Mouse (Mus musculus) midbrain, postnatal 0 days (tissue): ENCODE measurements around the gene Pcnx3. TPM values are rescaled to one million over a fixed set of nuclear protein-coding genes. Genes with fewer than 3 reads are reported as not detected.
A peak's percentile ranks its signal among the peaks of the same experiment; 100 is the strongest.

Experiments used
- ATAC-seq: fragments of 200-750 bp; cut with Nextera tagmentation; 2 replicates; pipeline ENCODE4 v1.8.0; 2017; ENCODE audit warnings: moderate number of reproducible peaks, mild to moderate bottlenecking, moderate TSS enrichment, moderate library complexity; ENCODE audit not compliant: low FRiP score
- DNase-seq: peaks from one replicate; pipeline ENCODE4 v3.0.0-alpha.2; 2015; ENCODE audit warnings: low spot score
- H3K27ac ChIP-seq: fragments of 300-500 bp; sonication (generic); 2 replicates; pipeline ENCODE4 v1.5.1; 2014; ENCODE audit warnings: low read depth, mild to moderate bottlenecking, low read length, mixed read lengths
- H3K27me3 ChIP-seq: fragments of 300-500 bp; sonication (generic); 2 replicates; pipeline ENCODE4 v1.6.1; 2014; ENCODE audit warnings: low read length, control low read depth, mixed read lengths; ENCODE audit not compliant: insufficient read depth
- H3K36me3 ChIP-seq: fragments of 300-500 bp; sonication (generic); 2 replicates; pipeline ENCODE4 v1.6.1; 2014; ENCODE audit warnings: low read length, control low read depth, mixed read lengths; ENCODE audit not compliant: insufficient read depth
- H3K4me1 ChIP-seq: fragments of 300-500 bp; sonication (generic); 2 replicates; pipeline ENCODE4 v1.6.1; 2014; ENCODE audit warnings: mild to moderate bottlenecking, control low read depth, antibody characterized with exemption, low read length, mixed read lengths; ENCODE audit not compliant: insufficient read depth
- H3K4me2 ChIP-seq: fragments of 300-500 bp; sonication (generic); 2 replicates; pipeline ENCODE4 v1.6.1; 2014; ENCODE audit warnings: low read depth, mild to moderate bottlenecking, low read length, mixed read lengths; ENCODE audit not compliant: poor library complexity, severe bottlenecking
- H3K4me3 ChIP-seq: fragments of 300-500 bp; sonication (generic); 2 replicates; pipeline ENCODE4 v1.5.1; 2014; ENCODE audit warnings: low read depth, mild to moderate bottlenecking, low read length, moderate library complexity
- H3K9ac ChIP-seq: fragments of 300-500 bp; sonication (generic); replicated peaks from 2 replicates; pipeline ENCODE4 v1.6.1; 2014; ENCODE audit warnings: mild to moderate bottlenecking, low read length, moderate library complexity, mixed read lengths; ENCODE audit not compliant: poor library complexity, severe bottlenecking
- H3K9me3 ChIP-seq: fragments of 300-500 bp; sonication (generic); 2 replicates; pipeline ENCODE4 v1.6.1; 2016; ENCODE audit warnings: low read length, control low read depth
- CTCF ChIP-seq: IDR thresholded peaks from 2 replicates; pipeline ENCODE4 v1.5.1; 2016; ENCODE audit warnings: antibody characterized with exemption, mild to moderate bottlenecking
- WGBS: fragments of 180-500 bp; shearing (Covaris S2); extraction: QIAGEN DNeasy Blood & Tissue Kit; methylation state at CpG from one replicate; pipeline ENCODE4 v1.1.7; 2014; 5-methylcytosine and 5-hydroxymethylcytosine counted together
- polyA plus RNA-seq: library from polyadenylated mRNA; unstranded; fragments of >200 nt; fragmentation: Nextera tagmentation; extraction: Ambion mirVana; gene quantifications from 2 replicates; pipeline ENCODE4 v1.2.1, GENCODE M21; 2015
- total RNA-seq: library from RNA; depleted of rRNA; stranded (reverse); fragments of >200 nt; gene quantifications from 2 replicates; pipeline ENCODE4 v1.2.3, GENCODE M21; 2014

Gene Pcnx3
- total and polyA plus RNA-seq, 2 experiments from 2014 or later, result 19.1 to 103 TPM

- no peak for ATAC-seq
- DNase-seq, result no peak
- H3K36me3 ChIP-seq, result peaks cover 37% of the 10 kb centered on the region
- 0 out of 2 replicates have a peak overlapping the region, but pooled peaks have one; percentile 38 for H3K27ac ChIP-seq
- no peaks in the 10 kb centered on the region for H3K27me3 ChIP-seq
- H3K4me2 ChIP-seq, result peak overlapping the region; percentile 100
- WGBS, result 78% methylated on average over 10 of the region's 10 CpGs
- no peaks in the 10 kb centered on the region for H3K9me3 ChIP-seq
- H3K4me1 ChIP-seq, result peaks cover 11% of the 10 kb centered on the region; the same call in 1 of the 2 replicates
- no peak for TF ChIP-seq CTCF
- no peak overlapping the region; the same call in 1 of the 2 replicates for H3K9ac ChIP-seq
- H3K4me3 ChIP-seq, result no peak overlapping the region
Measured at GRCm38 (mm10) chr19:5692913-5693396, 4.2 kb upstream of the Pcnx3 start.

- WGBS, result 65% methylated on average over 10 of the region's 10 CpGs
- Histone ChIP-seq H3K4me1 (peaks cover 14% of the 10 kb centered on the region), H3K9ac (peak overlapping the region; percentile 54), H3K27me3 (no peaks in the 10 kb centered on the region), H3K27ac (peak overlapping the region; percentile 38), H3K4me3 (no peak overlapping the region), H3K36me3 (peaks cover 30% of the 10 kb centered on the region), H3K9me3 (no peaks in the 10 kb centered on the region), H3K4me2 (peak overlapping the region; percentile 100)
- ATAC-seq (no peak), DNase-seq (no peak)
- no peak for TF ChIP-seq CTCF
Measured at GRCm38 (mm10) chr19:5692086-5692912, 3.6 kb upstream of the Pcnx3 start.

GRCm38 (mm10) chr19:5691601-5692000, 2.9 kb upstream of the Pcnx3 start:
- no peak for ATAC-seq
- H3K36me3 ChIP-seq, result peaks cover 29% of the 10 kb centered on the region
- H3K27me3 ChIP-seq, result no peaks in the 10 kb centered on the region
- no peak for TF ChIP-seq CTCF
- peak overlapping the region; percentile 100; the same call in 1 of the 2 replicates for H3K4me2 ChIP-seq
- peaks cover 16% of the 10 kb centered on the region for H3K4me1 ChIP-seq
- peak overlapping the region; percentile 20; the same call in 1 of the 2 replicates for H3K9ac ChIP-seq
- 93% methylated on average over 5 of the region's 5 CpGs for WGBS
- 0 out of 2 replicates have a peak overlapping the region, but pooled peaks have one; percentile 6 for H3K4me3 ChIP-seq
- no peak for DNase-seq
- no peaks in the 10 kb centered on the region for H3K9me3 ChIP-seq
- peak overlapping the region; percentile 38 for H3K27ac ChIP-seq

- TF ChIP-seq CTCF, result no peak
- Histone ChIP-seq H3K36me3 (peaks cover 30% of the 10 kb centered on the region), H3K27me3 (no peaks in the 10 kb centered on the region), H3K9me3 (no peaks in the 10 kb centered on the region), H3K9ac (peak overlapping the region; percentile 84), H3K4me1 (peaks cover 16% of the 10 kb centered on the region), H3K4me2 (peak overlapping the region; percentile 100), H3K4me3 (peak overlapping the region; percentile 92), H3K27ac (peak overlapping the region; percentile 76; the same call in 1 of the 2 replicates)
- ATAC-seq (no peak), DNase-seq (no peak)
- WGBS, result 72% methylated on average over 15 of the region's 15 CpGs
Measured at GRCm38 (mm10) chr19:5690343-5690735, 1.6 kb upstream of the Pcnx3 start.

- 0 out of 2 replicates have a peak, but pooled peaks have one; percentile 21 for ATAC-seq
- Histone ChIP-seq H3K9ac (peak overlapping the region; percentile 84), H3K4me1 (peaks cover 16% of the 10 kb centered on the region), H3K27ac (peak overlapping the region; percentile 76), H3K4me2 (peak overlapping the region; percentile 100), H3K36me3 (peaks cover 30% of the 10 kb centered on the region), H3K9me3 (no peaks in the 10 kb centered on the region), H3K27me3 (no peaks in the 10 kb centered on the region), H3K4me3 (peak overlapping the region; percentile 92)
- no peak; the same call in 1 of the 2 replicates for TF ChIP-seq CTCF
- DNase-seq, result peak; percentile 72
- WGBS, result 12% methylated on average over 42 of the region's 42 CpGs
Measured at GRCm38 (mm10) chr19:5689565-5690342, 1.0 kb upstream of the Pcnx3 start.
